Mouse (Mus musculus): ENCODE measurements at regions not wholly inside any gene's neighbourhood (a gene's known extent, or its start where the extent isn't known, plus 50 kb on each side); places are given as distances from the start of the nearest gene placed in this dataset.

DNA sequence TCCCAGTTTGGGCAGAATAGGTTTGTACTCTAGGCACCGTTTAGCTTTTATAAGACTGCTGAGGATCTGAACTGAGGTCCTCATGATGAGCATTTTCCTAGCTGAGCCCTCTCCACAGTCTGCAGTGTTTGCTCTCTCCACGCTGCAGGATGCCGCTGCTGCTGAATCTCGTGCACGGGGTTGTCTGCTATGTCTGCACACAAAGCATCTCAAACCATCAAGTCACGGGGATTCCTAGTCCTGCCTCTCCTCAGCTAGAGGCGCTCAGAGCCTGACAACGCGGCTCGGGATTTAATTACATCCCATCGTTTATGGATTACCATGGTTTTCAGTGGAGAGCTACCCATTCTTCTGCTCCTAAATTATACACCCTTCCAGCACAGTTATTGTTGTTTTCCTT is 175.6 kb downstream of the Rnf144b start:
- no peaks in the 10 kb centered on the region for H3K9me3 ChIP-seq
- H3K4me3 ChIP-seq = no peak overlapping the region
- WGBS = 70% methylated on average over 11 of the region's 11 CpGs
- H3K4me1 ChIP-seq = peaks cover 13% of the 10 kb centered on the region; the same call in 1 of the 2 replicates
- no peaks in the 10 kb centered on the region for H3K27me3 ChIP-seq (ENCODE audit: insufficient read depth, poor library complexity, severe bottlenecking)
- no peak for DNase-seq (ENCODE audit: low spot score)
- H3K36me3 ChIP-seq = no peaks in the 10 kb centered on the region
- H3K27ac ChIP-seq = no peak overlapping the region

DNA sequence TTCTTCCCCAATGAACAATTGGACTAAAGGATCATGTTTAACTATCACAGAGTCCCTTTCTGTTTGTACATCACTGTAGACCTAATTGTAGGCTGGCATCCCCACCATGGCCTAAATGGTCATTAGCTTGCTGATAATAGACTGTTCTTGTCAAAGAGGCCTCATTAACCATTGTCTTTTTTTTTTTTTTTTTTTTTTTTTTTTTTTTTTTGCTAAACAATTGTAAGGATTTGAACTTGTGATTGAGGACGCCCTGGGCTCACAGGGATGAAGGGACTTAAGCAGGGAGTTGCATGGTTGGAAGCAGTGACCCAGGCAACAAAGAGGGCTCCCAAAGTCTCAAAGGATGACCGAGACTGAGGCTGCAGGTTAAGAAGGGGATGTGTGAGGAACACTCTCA is 178.0 kb downstream of the Rnf144b start:
- WGBS = 72% methylated on average over 2 of the region's 2 CpGs
- Histone ChIP-seq H3K27ac (no peak overlapping the region), H3K27me3 (ENCODE audit: insufficient read depth, poor library complexity, severe bottlenecking) (no peaks in the 10 kb centered on the region), H3K9me3 (no peaks in the 10 kb centered on the region), H3K4me1 (0 out of 2 replicates have a peak, but pooled peaks cover 4% of the 10 kb centered on the region), H3K36me3 (no peaks in the 10 kb centered on the region), H3K4me3 (no peak overlapping the region)
- no peak for DNase-seq (ENCODE audit: low spot score)

GRCm38 (mm10) chr13:47301070-47301469 is 178.6 kb downstream of the Rnf144b start:
- DNase-seq (ENCODE audit: low spot score) = no peak
- no peak overlapping the region for H3K4me3 ChIP-seq
- no peaks in the 10 kb centered on the region for H3K27me3 ChIP-seq (ENCODE audit: insufficient read depth, poor library complexity, severe bottlenecking)
- H3K27ac ChIP-seq = no peak overlapping the region
- H3K4me1 ChIP-seq = 0 out of 2 replicates have a peak, but pooled peaks cover 4% of the 10 kb centered on the region
- H3K9me3 ChIP-seq = no peaks in the 10 kb centered on the region
- 65% methylated on average over 3 of the region's 3 CpGs for WGBS
- H3K36me3 ChIP-seq = no peaks in the 10 kb centered on the region

- 87% methylated on average over 6 of the region's 6 CpGs for WGBS
- no peak overlapping the region for H3K27ac ChIP-seq
- H3K27me3 ChIP-seq (ENCODE audit: insufficient read depth, poor library complexity, severe bottlenecking) = no peaks in the 10 kb centered on the region
- H3K9me3 ChIP-seq = no peaks in the 10 kb centered on the region
- H3K36me3 ChIP-seq = no peaks in the 10 kb centered on the region
- no peak overlapping the region for H3K4me3 ChIP-seq
- no peak for DNase-seq (ENCODE audit: low spot score)
- 0 out of 2 replicates have a peak, but pooled peaks cover 3% of the 10 kb centered on the region for H3K4me1 ChIP-seq
Measured at GRCm38 (mm10) chr13:47309492-47309891, 187.0 kb downstream of the Rnf144b start.

- 73% methylated on average over 7 of the region's 7 CpGs for WGBS
- H3K27me3 ChIP-seq (ENCODE audit: insufficient read depth, poor library complexity, severe bottlenecking) = no peaks in the 10 kb centered on the region
- no peaks in the 10 kb centered on the region for H3K36me3 ChIP-seq
- no peak for DNase-seq (ENCODE audit: low spot score)
- no peaks in the 10 kb centered on the region for H3K9me3 ChIP-seq
- H3K27ac ChIP-seq = no peak overlapping the region
- no peak overlapping the region for H3K4me3 ChIP-seq
- 0 out of 2 replicates have a peak, but pooled peaks cover 3% of the 10 kb centered on the region for H3K4me1 ChIP-seq
Measured at GRCm38 (mm10) chr13:47310751-47311202, 188.3 kb downstream of the Rnf144b start.

GRCm38 (mm10) chr13:47319549-47319948 is 197.1 kb downstream of the Rnf144b start:
- Histone ChIP-seq H3K36me3 (no peaks in the 10 kb centered on the region), H3K9me3 (no peaks in the 10 kb centered on the region), H3K4me3 (no peak overlapping the region), H3K27ac (no peak overlapping the region), H3K27me3 (ENCODE audit: insufficient read depth, poor library complexity, severe bottlenecking) (no peaks in the 10 kb centered on the region), H3K4me1 (no peaks in the 10 kb centered on the region)
- WGBS = 44% methylated on average over 8 of the region's 8 CpGs
- no peak for DNase-seq (ENCODE audit: low spot score)

GRCm38 (mm10) chr13:47321876-47322275 is 199.4 kb downstream of the Rnf144b start:
- Histone ChIP-seq H3K27me3 (ENCODE audit: insufficient read depth, poor library complexity, severe bottlenecking) (no peaks in the 10 kb centered on the region), H3K4me1 (no peaks in the 10 kb centered on the region), H3K4me3 (no peak overlapping the region), H3K27ac (no peak overlapping the region), H3K36me3 (no peaks in the 10 kb centered on the region), H3K9me3 (no peaks in the 10 kb centered on the region)
- DNase-seq (ENCODE audit: low spot score) = no peak
- 83% methylated on average over 1 of the region's 1 CpGs for WGBS

- no peaks in the 10 kb centered on the region for H3K9me3 ChIP-seq
- peaks cover 9% of the 10 kb centered on the region for H3K4me1 ChIP-seq
- H3K4me3 ChIP-seq = no peak overlapping the region; the same call in 1 of the 2 replicates
- H3K27me3 ChIP-seq (ENCODE audit: insufficient read depth, poor library complexity, severe bottlenecking) = no peaks in the 10 kb centered on the region
- no peaks in the 10 kb centered on the region for H3K36me3 ChIP-seq
- 54% methylated on average over 16 of the region's 16 CpGs for WGBS
- H3K27ac ChIP-seq = peak overlapping the region; percentile 10; the same call in 1 of the 2 replicates
- DNase-seq (ENCODE audit: low spot score) = no peak
Measured at GRCm38 (mm10) chr13:47335996-47336684, 213.7 kb downstream of the Rnf144b start.

GRCm38 (mm10) chr13:47336865-47337441 is 214.5 kb downstream of the Rnf144b start:
- Histone ChIP-seq H3K36me3 (no peaks in the 10 kb centered on the region), H3K4me3 (no peak overlapping the region), H3K9me3 (no peaks in the 10 kb centered on the region), H3K27me3 (ENCODE audit: insufficient read depth, poor library complexity, severe bottlenecking) (no peaks in the 10 kb centered on the region), H3K4me1 (peaks cover 9% of the 10 kb centered on the region), H3K27ac (peak overlapping the region; percentile 0; the same call in 1 of the 2 replicates)
- DNase-seq (ENCODE audit: low spot score) = no peak
- WGBS = 90% methylated on average over 15 of the region's 15 CpGs

GRCm38 (mm10) chr13:47339411-47339810 is 217.0 kb downstream of the Rnf144b start:
- Histone ChIP-seq H3K4me3 (no peak overlapping the region), H3K4me1 (peaks cover 9% of the 10 kb centered on the region), H3K27me3 (ENCODE audit: insufficient read depth, poor library complexity, severe bottlenecking) (no peaks in the 10 kb centered on the region), H3K27ac (no peak overlapping the region), H3K36me3 (no peaks in the 10 kb centered on the region), H3K9me3 (no peaks in the 10 kb centered on the region)
- 76% methylated on average over 5 of the region's 5 CpGs for WGBS
- DNase-seq (ENCODE audit: low spot score) = no peak

DNA sequence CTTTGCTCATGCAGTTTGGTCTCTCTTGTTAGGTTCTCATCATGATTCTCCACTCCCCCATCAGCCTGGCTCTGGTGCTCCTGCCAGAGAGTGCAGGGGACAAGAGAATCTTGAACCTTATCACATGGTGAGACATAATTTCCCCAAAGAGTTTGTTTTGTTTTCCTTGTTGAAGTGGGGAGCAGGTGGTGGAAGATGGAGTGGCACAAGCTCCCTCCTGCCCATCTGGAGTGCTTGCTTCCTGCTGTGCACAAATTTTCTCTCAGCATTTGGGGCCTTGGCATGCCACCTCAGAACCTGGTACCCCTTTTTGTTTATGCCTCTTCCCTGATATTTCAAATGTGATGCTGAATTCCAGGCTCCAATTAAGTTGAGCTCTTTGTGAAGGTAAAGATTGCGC is 219.9 kb downstream of the Rnf144b start:
- no peak for DNase-seq (ENCODE audit: low spot score)
- H3K9me3 ChIP-seq = no peaks in the 10 kb centered on the region
- no peaks in the 10 kb centered on the region for H3K4me1 ChIP-seq
- WGBS = 86% methylated on average over 1 of the region's 1 CpGs
- H3K27me3 ChIP-seq (ENCODE audit: insufficient read depth, poor library complexity, severe bottlenecking) = no peaks in the 10 kb centered on the region
- no peak overlapping the region for H3K27ac ChIP-seq
- no peaks in the 10 kb centered on the region for H3K36me3 ChIP-seq
- H3K4me3 ChIP-seq = no peak overlapping the region

GRCm38 (mm10) chr13:47345576-47345975 is 223.1 kb downstream of the Rnf144b start:
- Histone ChIP-seq H3K27ac (no peak overlapping the region), H3K9me3 (no peaks in the 10 kb centered on the region), H3K4me1 (no peaks in the 10 kb centered on the region), H3K27me3 (ENCODE audit: insufficient read depth, poor library complexity, severe bottlenecking) (no peaks in the 10 kb centered on the region), H3K4me3 (no peak overlapping the region), H3K36me3 (no peaks in the 10 kb centered on the region)
- 37% methylated on average over 9 of the region's 9 CpGs for WGBS
- no peak for DNase-seq (ENCODE audit: low spot score)

DNA sequence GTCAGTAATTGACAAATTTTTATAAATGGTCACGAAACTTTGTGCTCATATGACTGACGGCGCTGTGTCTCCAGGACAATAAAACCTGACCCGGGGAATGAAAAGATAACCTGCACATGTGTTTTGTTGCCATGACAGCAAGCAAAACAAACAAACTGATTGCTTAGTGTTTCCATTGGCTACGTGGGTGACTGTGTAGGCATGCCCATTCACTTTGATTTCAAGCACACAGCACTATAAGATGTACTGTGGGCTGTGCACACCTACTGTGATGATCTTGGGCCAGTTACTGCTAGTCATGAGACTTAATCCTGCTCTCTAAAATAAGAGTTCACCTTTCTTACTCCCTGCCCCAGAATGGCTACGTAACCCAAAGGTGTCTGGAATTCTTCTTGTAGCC is 225.4 kb downstream of the Rnf144b start:
- 54% methylated on average over 6 of the region's 6 CpGs for whole genome bisulfite sequencing

More for the DNA sequence above, 225.4 kb downstream of the Rnf144b start:
- no peak overlapping the region for H3K27ac ChIP-seq
- DNase-seq (ENCODE audit: low spot score) = no peak
- H3K9me3 ChIP-seq = no peaks in the 10 kb centered on the region
- H3K4me1 ChIP-seq = no peaks in the 10 kb centered on the region
- no peaks in the 10 kb centered on the region for H3K27me3 ChIP-seq (ENCODE audit: insufficient read depth, poor library complexity, severe bottlenecking)
- no peak overlapping the region for H3K4me3 ChIP-seq
- no peaks in the 10 kb centered on the region for H3K36me3 ChIP-seq
